Mouse (Mus musculus): ENCODE data around the gene Ptpn23. TPM values are rescaled to one million over a fixed set of nuclear protein-coding genes. Genes with fewer than 3 reads are reported as not detected.
A peak's percentile ranks its signal among the peaks of the same experiment; 100 is the strongest.
"Not testable (repeated sequence)": the region's sequence is repeated elsewhere in the genome, so short reads cannot be mapped to it uniquely, and the experiment has no call there.

The Ptpn23 gene
- total RNA-seq, 2 experiments from 2014 or later: 67.2 to 70.7 TPM

GRCm38 (mm10) chr9:110384369-110384929, 23.6 kb downstream of the Ptpn23 start:
- no peak for DNase-seq (ENCODE audit: low spot score in 2 of 2)

- no peak for DNase-seq (ENCODE audit: low spot score in 2 of 2)
Measured at GRCm38 (mm10) chr9:110381292-110381691, 26.7 kb downstream of the Ptpn23 start.

GRCm38 (mm10) chr9:110380662-110381061, 27.4 kb downstream of the Ptpn23 start:
- DNase-seq (ENCODE audit: low spot score in 2 of 2): peak; percentile 43 to 51

- DNase-seq (ENCODE audit: low spot score in 2 of 2): peak in 1 of 2 experiments; percentile 20
Measured at GRCm38 (mm10) chr9:110379361-110379760, 28.7 kb downstream of the Ptpn23 start.

- not testable (repeated sequence) for DNase-seq (ENCODE audit: low spot score in 2 of 2)
Measured at GRCm38 (mm10) chr9:110377655-110378054, 30.4 kb downstream of the Ptpn23 start.

GRCm38 (mm10) chr9:110375668-110376067, 32.3 kb downstream of the Ptpn23 start:
- DNase-seq (ENCODE audit: low spot score in 2 of 2): no peak

GRCm38 (mm10) chr9:110373871-110374270, 34.1 kb downstream of the Ptpn23 start:
- no peak for DNase-seq (ENCODE audit: low spot score in 2 of 2)

- no peak for DNase-seq (ENCODE audit: low spot score in 2 of 2)
Measured at GRCm38 (mm10) chr9:110369860-110370259, 38.2 kb downstream of the Ptpn23 start.

GRCm38 (mm10) chr9:110366746-110367145, 41.3 kb downstream of the Ptpn23 start:
- peak in 1 of 2 experiments; percentile 30 for DNase-seq (ENCODE audit: low spot score in 2 of 2)

- no peak for DNase-seq (ENCODE audit: low spot score in 2 of 2)
Measured at GRCm38 (mm10) chr9:110362337-110362736, 45.7 kb downstream of the Ptpn23 start.

GRCm38 (mm10) chr9:110361299-110361698, 46.7 kb downstream of the Ptpn23 start:
- DNase-seq (ENCODE audit: low spot score in 2 of 2): no peak

- no peak for DNase-seq (ENCODE audit: low spot score in 2 of 2)
Measured at GRCm38 (mm10) chr9:110358341-110358740, 49.7 kb downstream of the Ptpn23 start.

- DNase-seq (ENCODE audit: low spot score in 2 of 2): no peak
Measured at GRCm38 (mm10) chr9:110351932-110352632, 55.9 kb downstream of the Ptpn23 start.

- DNase-seq (ENCODE audit: low spot score in 2 of 2): no peak
Measured at GRCm38 (mm10) chr9:110351350-110351749, 56.7 kb downstream of the Ptpn23 start.

- DNase-seq (ENCODE audit: low spot score in 2 of 2): no peak
Measured at GRCm38 (mm10) chr9:110350612-110351011, 57.4 kb downstream of the Ptpn23 start.

GRCm38 (mm10) chr9:110350188-110350587, 57.8 kb downstream of the Ptpn23 start:
- DNase-seq (ENCODE audit: low spot score in 2 of 2): no peak

- no peak for DNase-seq (ENCODE audit: low spot score in 2 of 2)
Measured at GRCm38 (mm10) chr9:110348899-110349298, 59.1 kb downstream of the Ptpn23 start.

GRCm38 (mm10) chr9:110345057-110345739, 62.8 kb downstream of the Ptpn23 start:
- no peak for DNase-seq (ENCODE audit: low spot score in 2 of 2)

- DNase-seq (ENCODE audit: low spot score in 2 of 2): no peak
Measured at GRCm38 (mm10) chr9:110343805-110344204, 64.2 kb downstream of the Ptpn23 start.

- DNase-seq (ENCODE audit: low spot score in 2 of 2): no peak
Measured at GRCm38 (mm10) chr9:110342008-110342407, 66.0 kb downstream of the Ptpn23 start.

GRCm38 (mm10) chr9:110340037-110340750, 67.8 kb downstream of the Ptpn23 start:
- DNase-seq (ENCODE audit: low spot score in 2 of 2): no peak

All from adrenal gland, adult 18-20 months (tissue).